Mouse (Mus musculus): ENCODE results near the gene Fcho1. TPM values are rescaled to one million over a fixed set of nuclear protein-coding genes. Genes with fewer than 3 reads are reported as not detected.
"Not testable (repeated sequence)": the region's sequence is repeated elsewhere in the genome, so short reads cannot be mapped to it uniquely, and the experiment has no call there.

The Fcho1 gene
- total RNA-seq, 1 experiment from 2014 or later, result 99.4 TPM

- no peak for ATAC-seq (replicated peaks in 1 of 2; ENCODE audit: insufficient read depth in 1 of 2, low FRiP score in 2 of 2, low TSS enrichment in 1 of 2, low read depth in 1 of 2, poor library complexity in 2 of 2, severe bottlenecking in 2 of 2)
Measured at GRCm38 (mm10) chr8:71724389-71724788, 1.1 kb downstream of the Fcho1 start.

GRCm38 (mm10) chr8:71723047-71723551, 2.4 kb downstream of the Fcho1 start:
- ATAC-seq (replicated peaks in 1 of 2; ENCODE audit: insufficient read depth in 1 of 2, low FRiP score in 2 of 2, low TSS enrichment in 1 of 2, low read depth in 1 of 2, poor library complexity in 2 of 2, severe bottlenecking in 2 of 2), result peak; percentile 78 to 81

GRCm38 (mm10) chr8:71719928-71720457, 5.5 kb downstream of the Fcho1 start:
- ATAC-seq (replicated peaks in 1 of 2; ENCODE audit: insufficient read depth in 1 of 2, low FRiP score in 2 of 2, low TSS enrichment in 1 of 2, low read depth in 1 of 2, poor library complexity in 2 of 2, severe bottlenecking in 2 of 2), result no peak

GRCm38 (mm10) chr8:71719218-71719617, 6.3 kb downstream of the Fcho1 start:
- ATAC-seq (replicated peaks in 1 of 2; ENCODE audit: insufficient read depth in 1 of 2, low FRiP score in 2 of 2, low TSS enrichment in 1 of 2, low read depth in 1 of 2, poor library complexity in 2 of 2, severe bottlenecking in 2 of 2), result peak in 1 of 2 experiments; percentile 13; a peak in 2 of 4 replicates

- no peak for ATAC-seq (replicated peaks in 1 of 2; ENCODE audit: insufficient read depth in 1 of 2, low FRiP score in 2 of 2, low TSS enrichment in 1 of 2, low read depth in 1 of 2, poor library complexity in 2 of 2, severe bottlenecking in 2 of 2)
Measured at GRCm38 (mm10) chr8:71718252-71718651, 7.3 kb downstream of the Fcho1 start.

- no peak for ATAC-seq (replicated peaks in 1 of 2; ENCODE audit: insufficient read depth in 1 of 2, low FRiP score in 2 of 2, low TSS enrichment in 1 of 2, low read depth in 1 of 2, poor library complexity in 2 of 2, severe bottlenecking in 2 of 2)
Measured at GRCm38 (mm10) chr8:71717096-71717495, 8.4 kb downstream of the Fcho1 start.

- no peak for ATAC-seq (replicated peaks in 1 of 2; ENCODE audit: insufficient read depth in 1 of 2, low FRiP score in 2 of 2, low TSS enrichment in 1 of 2, low read depth in 1 of 2, poor library complexity in 2 of 2, severe bottlenecking in 2 of 2)
Measured at GRCm38 (mm10) chr8:71716561-71717053, 8.9 kb downstream of the Fcho1 start.

- ATAC-seq (replicated peaks in 1 of 2; ENCODE audit: insufficient read depth in 1 of 2, low FRiP score in 2 of 2, low TSS enrichment in 1 of 2, low read depth in 1 of 2, poor library complexity in 2 of 2, severe bottlenecking in 2 of 2), result no peak
Measured at GRCm38 (mm10) chr8:71715531-71715930, 10.0 kb downstream of the Fcho1 start.

- ATAC-seq (replicated peaks in 1 of 2; ENCODE audit: insufficient read depth in 1 of 2, low FRiP score in 2 of 2, low TSS enrichment in 1 of 2, low read depth in 1 of 2, poor library complexity in 2 of 2, severe bottlenecking in 2 of 2), result no peak
Measured at GRCm38 (mm10) chr8:71711574-71711973, 13.9 kb downstream of the Fcho1 start.

- ATAC-seq (replicated peaks in 1 of 2; ENCODE audit: insufficient read depth in 1 of 2, low FRiP score in 2 of 2, low TSS enrichment in 1 of 2, low read depth in 1 of 2, poor library complexity in 2 of 2, severe bottlenecking in 2 of 2), result peak; percentile 58 to 65
Measured at GRCm38 (mm10) chr8:71709800-71710446, 15.6 kb downstream of the Fcho1 start.

- no peak for ATAC-seq (replicated peaks in 1 of 2; ENCODE audit: insufficient read depth in 1 of 2, low FRiP score in 2 of 2, low TSS enrichment in 1 of 2, low read depth in 1 of 2, poor library complexity in 2 of 2, severe bottlenecking in 2 of 2)
Measured at GRCm38 (mm10) chr8:71709134-71709799, 16.2 kb downstream of the Fcho1 start.

- ATAC-seq (replicated peaks in 1 of 2; ENCODE audit: insufficient read depth in 1 of 2, low FRiP score in 2 of 2, low TSS enrichment in 1 of 2, low read depth in 1 of 2, poor library complexity in 2 of 2, severe bottlenecking in 2 of 2), result peak in 1 of 2 experiments; percentile 64; a peak in 2 of 4 replicates
Measured at GRCm38 (mm10) chr8:71707874-71708273, 17.6 kb downstream of the Fcho1 start.

GRCm38 (mm10) chr8:71703400-71703799, 22.1 kb downstream of the Fcho1 start:
- not testable (repeated sequence) for ATAC-seq (replicated peaks in 1 of 2; ENCODE audit: insufficient read depth in 1 of 2, low FRiP score in 2 of 2, low TSS enrichment in 1 of 2, low read depth in 1 of 2, poor library complexity in 2 of 2, severe bottlenecking in 2 of 2)

GRCm38 (mm10) chr8:71702923-71703322, 22.6 kb downstream of the Fcho1 start:
- no peak; a peak in 1 of 4 replicates for ATAC-seq (replicated peaks in 1 of 2; ENCODE audit: insufficient read depth in 1 of 2, low FRiP score in 2 of 2, low TSS enrichment in 1 of 2, low read depth in 1 of 2, poor library complexity in 2 of 2, severe bottlenecking in 2 of 2)

GRCm38 (mm10) chr8:71702087-71702432, 23.5 kb downstream of the Fcho1 start:
- peak; percentile 55 to 56; a peak in 2 of 4 replicates for ATAC-seq (replicated peaks in 1 of 2; ENCODE audit: insufficient read depth in 1 of 2, low FRiP score in 2 of 2, low TSS enrichment in 1 of 2, low read depth in 1 of 2, poor library complexity in 2 of 2, severe bottlenecking in 2 of 2)

GRCm38 (mm10) chr8:71701414-71702086, 24.0 kb downstream of the Fcho1 start, which contains the start of gene B3gnt3:
B3gnt3 (minus strand) TSS chr8:71701789.
- peak; percentile 27 to 57; a peak in 2 of 4 replicates for ATAC-seq (replicated peaks in 1 of 2; ENCODE audit: insufficient read depth in 1 of 2, low FRiP score in 2 of 2, low TSS enrichment in 1 of 2, low read depth in 1 of 2, poor library complexity in 2 of 2, severe bottlenecking in 2 of 2)

GRCm38 (mm10) chr8:71700493-71701269, 24.8 kb downstream of the Fcho1 start:
- ATAC-seq (replicated peaks in 1 of 2; ENCODE audit: insufficient read depth in 1 of 2, low FRiP score in 2 of 2, low TSS enrichment in 1 of 2, low read depth in 1 of 2, poor library complexity in 2 of 2, severe bottlenecking in 2 of 2), result peak in 1 of 2 experiments; percentile 30; a peak in 1 of 4 replicates

All from hematopoietic stem cell, adult 5-6 weeks (primary cell).